Mouse (Mus musculus) lung, adult 18-20 months (tissue): ENCODE results near the gene Syne4.

Experiments
- DNase-seq, 2 experiments: peaks; one replicate each; pipeline ENCODE4 v3.0.0; 2022; ENCODE audit warnings: mixed read lengths in 2 of 2

Syne4 gene

DNA sequence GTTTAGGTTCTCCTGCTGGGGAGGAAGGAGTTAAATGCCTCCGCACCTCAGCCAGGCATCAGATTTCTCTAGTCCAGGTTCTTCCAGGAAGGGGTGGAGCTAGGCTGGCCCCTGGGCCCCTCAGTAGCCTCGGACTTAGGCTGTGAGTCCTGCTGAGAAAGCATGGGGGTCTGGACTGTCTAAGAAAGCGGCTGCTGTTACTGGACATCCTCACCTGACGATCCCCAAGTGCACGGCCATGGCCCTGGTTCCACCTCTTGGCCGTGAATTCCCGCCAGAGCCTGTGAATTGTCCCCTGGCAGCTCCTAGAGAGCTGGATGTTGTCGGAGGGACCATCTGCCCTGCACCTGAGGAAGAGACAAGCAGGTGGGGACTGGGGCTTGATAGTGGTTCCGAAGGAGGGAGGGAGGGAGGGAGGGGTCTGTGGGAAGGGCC lies at the start of gene Syne4:
Gene Syne4 (plus strand): TSS at position 87 of the 435 bp plus-strand sequence.
- DNase-seq, result no peak

GRCm38 (mm10) chr7:30265041-30265440 lies 49.6 kb upstream of the Syne4 start:
- DNase-seq, result peak in 1 of 2 experiments; percentile 23

GRCm38 (mm10) chr7:30265531-30265930 lies 49.1 kb upstream of the Syne4 start:
- DNase-seq, result no peak

DNA sequence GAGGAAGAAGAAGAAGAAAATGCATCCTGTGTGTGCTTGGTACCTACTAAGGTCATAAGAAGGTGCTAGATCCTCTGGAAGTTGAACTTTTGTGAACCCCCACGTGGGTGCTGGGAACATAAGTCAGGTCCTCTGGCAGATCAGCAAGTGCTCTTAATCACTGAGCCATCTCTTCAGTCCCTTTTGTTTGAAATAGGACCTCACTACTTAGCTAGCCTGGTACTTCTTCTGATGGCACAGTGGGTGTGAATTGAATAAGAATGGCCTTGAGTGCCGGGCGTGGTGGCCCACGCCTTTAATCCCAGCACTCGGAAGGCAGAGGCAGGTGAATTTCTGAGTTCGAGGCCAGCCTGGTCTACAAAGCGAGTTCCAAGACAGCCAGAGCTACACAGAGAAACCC lies 48.7 kb upstream of the Syne4 start:
- DNase-seq, result no peak

GRCm38 (mm10) chr7:30266780-30267179 lies 47.8 kb upstream of the Syne4 start:
- DNase-seq, result no peak

- DNase-seq, result no peak
Observed at GRCm38 (mm10) chr7:30269641-30270040, 45.0 kb upstream of the Syne4 start.

DNA sequence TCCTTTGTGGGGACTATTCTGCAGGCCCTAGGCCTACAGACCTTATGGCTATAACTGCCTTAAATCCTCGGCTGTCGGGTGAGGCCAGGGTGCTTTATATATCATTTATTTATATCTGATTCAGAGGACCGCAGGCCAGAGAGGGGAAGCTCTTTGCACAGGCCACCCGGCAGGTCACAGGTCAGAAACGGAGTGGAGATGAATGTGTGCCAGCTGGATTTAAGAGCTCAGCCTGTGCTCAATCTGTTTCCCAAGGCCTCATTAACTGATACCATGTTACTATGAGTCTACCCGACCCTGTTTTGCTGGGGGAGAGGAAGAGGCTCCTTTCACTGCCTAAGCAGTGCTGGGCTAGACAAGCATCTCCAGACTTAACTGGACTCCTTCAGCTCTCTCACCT lies 40.2 kb upstream of the Syne4 start:
- DNase-seq, result no peak

- no peak for DNase-seq
Observed at GRCm38 (mm10) chr7:30278911-30279310, 35.7 kb upstream of the Syne4 start.

GRCm38 (mm10) chr7:30279536-30279935 lies 35.1 kb upstream of the Syne4 start:
- DNase-seq, result no peak

DNA sequence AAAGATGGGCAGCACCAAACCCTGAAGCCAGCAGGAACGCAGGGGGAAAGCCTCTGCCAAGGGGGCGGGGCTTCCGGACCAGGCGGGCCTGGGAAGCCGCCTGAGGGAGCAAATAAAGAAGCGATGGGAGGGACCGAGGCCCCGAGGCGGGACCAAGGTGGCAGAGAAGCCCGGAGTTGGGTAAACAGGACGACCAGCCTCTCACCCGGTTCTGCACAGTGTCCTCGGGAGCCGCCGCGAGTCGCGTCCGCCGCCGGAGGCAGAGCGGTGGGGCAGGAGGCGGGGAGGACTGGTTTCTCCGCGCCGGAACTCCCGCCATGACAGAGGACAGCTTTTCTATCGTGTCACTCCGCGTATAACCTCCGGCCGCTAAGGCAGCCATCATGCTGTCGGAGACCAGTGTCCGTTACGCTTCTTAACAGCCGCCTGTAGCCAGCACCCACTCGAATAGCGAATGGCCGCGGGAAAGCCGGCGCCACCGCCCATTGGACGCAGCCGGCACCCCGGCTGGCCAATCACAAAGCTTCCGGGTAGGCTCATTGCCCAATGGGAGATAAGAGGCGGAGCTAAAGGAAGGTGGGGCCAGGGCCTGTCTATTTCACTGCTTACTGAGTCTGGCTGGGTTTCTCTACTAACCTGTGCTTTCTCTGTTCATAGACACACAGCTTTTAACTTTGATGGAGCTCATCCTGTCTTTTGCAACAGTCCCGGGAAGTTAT lies 34.5 kb upstream of the Syne4 start, which contains the start of the genes Thap8 and Wdr62:
Gene Thap8 (plus strand): TSS at position 144 of the 719 bp plus-strand sequence.
Gene Wdr62 (minus strand): TSS at position 469 of the 719 bp plus-strand sequence.
- DNase-seq, result peak; percentile 92 to 94

DNA sequence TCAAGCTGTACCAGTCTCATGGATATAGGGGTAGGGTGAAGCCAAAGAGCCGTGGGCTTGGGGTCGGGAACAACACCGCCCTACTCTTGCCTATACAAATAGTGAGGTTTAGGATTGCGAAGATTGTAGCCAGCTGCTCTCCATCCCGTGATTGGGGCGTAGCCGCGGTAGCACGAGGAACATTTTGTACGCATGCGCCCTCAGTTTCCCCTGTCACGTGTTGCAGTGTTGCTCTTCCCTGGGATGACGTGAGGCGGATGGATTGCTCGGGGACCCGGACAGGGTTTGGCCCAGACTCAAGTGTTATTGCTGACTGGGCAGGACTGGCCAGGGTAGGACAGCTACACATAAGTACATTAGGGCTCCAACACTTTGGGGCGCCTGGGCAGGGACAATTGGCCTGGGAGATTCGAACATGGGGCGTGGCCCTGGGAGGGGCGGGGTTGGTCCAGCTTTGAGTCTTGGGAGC lies 33.9 kb upstream of the Syne4 start:
- peak; percentile 90 to 93 for DNase-seq

DNA sequence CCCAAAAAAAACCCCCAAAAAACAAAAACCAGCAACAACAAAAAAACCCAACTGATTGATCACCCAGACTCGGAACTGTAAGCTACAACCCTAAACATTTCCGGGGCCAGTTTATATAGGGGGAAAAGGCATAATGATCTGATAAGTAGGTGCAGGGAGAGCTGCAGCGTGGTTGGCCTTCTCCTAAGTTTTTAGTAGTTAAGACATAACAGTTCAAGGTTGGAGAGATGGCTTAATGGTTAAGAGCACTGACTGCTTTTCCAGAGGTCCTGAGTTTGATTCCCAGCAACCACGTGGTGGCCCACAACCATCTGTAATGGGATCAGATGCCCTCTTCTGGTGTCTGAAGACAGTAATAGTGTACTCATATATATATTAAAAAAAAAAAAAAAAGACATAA lies 33.1 kb upstream of the Syne4 start:
- no peak for DNase-seq

DNA sequence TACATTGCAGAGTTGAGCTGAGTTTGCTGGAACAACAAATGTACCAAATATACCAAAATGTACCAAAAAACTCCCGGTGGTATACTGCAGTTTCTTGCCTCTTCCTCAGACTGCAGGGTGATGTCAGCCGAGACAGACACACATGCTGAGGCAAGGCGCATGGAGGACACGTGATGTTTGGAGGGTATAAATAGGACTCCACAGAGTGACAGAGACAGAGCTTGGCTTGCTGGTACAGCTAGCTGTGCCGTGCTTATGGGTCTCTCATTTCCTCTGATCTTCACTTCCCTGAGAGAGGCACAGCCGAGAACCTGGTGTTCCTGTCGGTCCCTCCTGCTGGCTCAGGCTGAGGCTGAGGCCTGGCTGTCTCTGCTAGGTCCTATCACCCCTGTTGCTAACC lies 31.9 kb upstream of the Syne4 start:
- DNase-seq, result no peak

DNA sequence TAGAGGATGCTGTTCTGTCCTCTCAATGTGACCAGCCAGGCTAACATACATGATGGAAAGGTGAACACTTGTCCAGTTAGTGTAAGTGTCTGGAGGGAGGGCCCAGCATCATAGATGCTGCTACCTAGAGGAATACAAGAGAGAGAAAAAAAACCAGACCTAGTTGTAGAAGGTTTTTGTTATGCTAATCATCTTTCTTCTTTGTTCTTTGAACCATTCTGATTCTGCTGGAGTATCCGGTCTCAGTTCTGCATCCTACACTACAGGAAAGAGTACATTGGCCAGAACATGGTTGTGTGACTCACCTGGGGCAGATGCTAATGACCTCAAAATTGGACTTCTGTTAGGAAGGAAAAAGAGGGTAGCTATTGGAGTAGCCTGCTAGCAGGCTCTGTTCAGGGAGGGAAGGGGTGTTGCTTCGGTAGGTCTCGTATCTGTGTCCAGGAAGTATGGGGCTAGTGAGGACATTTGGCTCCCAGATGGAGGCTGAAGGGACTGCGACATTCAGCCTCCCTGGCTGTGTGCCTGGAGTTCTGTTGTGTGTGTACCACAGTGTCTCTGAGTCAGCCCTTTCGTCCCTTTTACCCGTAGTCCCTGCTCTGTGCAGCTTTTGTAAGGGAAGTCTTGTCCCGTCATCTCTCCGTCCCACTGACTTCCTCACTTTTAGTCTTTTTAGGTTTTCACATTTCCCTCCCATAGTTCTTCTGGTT lies 27.8 kb upstream of the Syne4 start:
- no peak for DNase-seq

DNA sequence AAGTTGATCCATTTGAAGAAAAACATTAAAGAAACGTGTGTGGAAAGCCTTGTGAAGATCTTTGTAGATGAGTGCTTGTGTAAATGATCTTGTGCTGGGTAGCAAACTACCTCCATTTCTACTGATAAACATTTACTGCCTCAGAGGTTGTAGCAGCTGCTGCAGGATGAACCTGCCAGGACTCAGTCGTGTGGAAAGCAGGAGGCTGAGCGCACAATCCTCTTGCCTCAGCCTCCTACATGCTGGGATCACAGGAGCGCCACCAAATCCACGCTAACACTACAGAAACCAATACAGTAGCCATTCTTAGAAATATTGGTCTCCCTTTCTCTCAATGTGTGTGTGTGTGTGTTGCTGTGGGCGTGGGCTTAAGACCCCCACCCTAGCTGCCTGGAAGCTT lies 26.6 kb upstream of the Syne4 start:
- DNase-seq, result no peak

- DNase-seq, result no peak
Observed at GRCm38 (mm10) chr7:30289071-30289713, 25.4 kb upstream of the Syne4 start.

- DNase-seq, result no peak
Observed at GRCm38 (mm10) chr7:30289714-30290399, 24.8 kb upstream of the Syne4 start.

DNA sequence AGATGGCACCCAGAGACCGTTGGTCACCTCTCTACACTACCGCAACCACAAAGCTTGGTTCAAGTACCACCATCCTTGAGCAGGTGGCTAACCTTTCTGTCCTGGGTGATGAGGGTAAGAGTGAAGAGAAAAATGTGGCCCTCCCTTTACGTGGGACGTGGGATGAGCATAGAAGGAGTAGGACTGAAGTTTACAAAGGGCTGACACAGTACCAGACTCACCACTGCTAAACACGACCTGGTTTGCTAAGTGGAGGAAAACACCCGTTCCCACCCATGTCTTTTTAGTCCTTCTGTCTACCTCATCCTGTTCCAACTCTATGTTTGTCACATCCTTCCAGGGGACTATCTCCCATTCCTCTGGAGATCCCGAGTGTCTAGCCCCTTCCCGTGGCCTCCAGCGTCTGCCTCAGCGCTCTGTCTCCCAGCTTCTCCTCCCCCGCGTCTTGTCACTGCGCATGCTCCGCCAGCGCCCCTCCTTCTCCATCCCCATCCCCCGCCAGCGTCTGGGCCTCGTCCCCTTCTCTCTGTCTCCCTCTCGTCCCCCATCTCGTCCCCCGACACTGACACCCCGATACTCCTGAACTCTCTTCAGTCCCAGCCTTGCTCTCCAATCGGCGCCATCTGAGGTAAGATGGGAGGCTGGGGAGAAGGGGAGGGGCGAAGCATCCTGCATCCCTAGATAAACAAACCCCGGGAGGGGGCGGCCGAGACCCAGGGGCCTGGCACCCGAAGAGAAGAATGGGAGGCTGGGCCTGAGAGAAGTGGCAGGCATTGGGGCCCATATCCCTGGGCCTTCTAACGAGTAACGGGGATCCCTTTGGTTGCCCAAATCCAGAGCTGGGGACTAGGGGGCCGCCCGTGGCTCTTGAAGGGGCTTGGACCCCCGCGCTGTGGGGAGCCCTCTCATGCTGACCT lies 23.1 kb upstream of the Syne4 start, which contains the start of gene Clip3:
Gene Clip3 (plus strand): TSS at position 514 of the 917 bp plus-strand sequence.
- peak; percentile 38 to 40 for DNase-seq

- DNase-seq, result no peak
Observed at GRCm38 (mm10) chr7:30293795-30294194, 20.8 kb upstream of the Syne4 start.

- no peak for DNase-seq
Observed at GRCm38 (mm10) chr7:30294296-30294695, 20.3 kb upstream of the Syne4 start.

DNA sequence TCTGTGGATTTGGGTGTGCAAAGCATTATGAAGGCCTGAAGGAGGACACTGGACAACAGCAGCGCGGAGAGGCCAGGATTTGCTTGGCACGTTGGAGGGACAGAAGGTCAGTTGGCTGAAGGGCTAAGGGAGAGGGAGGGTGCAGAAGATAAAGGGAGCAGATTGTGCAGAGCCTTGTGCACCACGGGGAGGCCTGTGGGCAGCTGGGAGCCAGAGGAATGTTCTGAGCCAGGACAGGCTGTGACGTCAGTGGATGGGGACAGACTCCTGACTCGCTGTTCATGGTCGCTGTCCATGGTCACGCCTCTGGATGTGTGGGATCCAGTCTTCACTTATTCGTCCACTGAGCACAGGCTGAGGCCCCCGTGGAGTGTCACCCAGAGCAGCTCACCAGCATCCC lies 19.5 kb upstream of the Syne4 start:
- no peak for DNase-seq

- no peak for DNase-seq
Observed at GRCm38 (mm10) chr7:30296816-30297215, 17.8 kb upstream of the Syne4 start.
